Mouse (Mus musculus): ENCODE data around the gene Ctsa. TPM values are rescaled to one million over a fixed set of nuclear protein-coding genes. Genes with fewer than 3 reads are reported as not detected.

Gene Ctsa
- polyA plus RNA-seq, 1 experiment, result 25.9 TPM

DNA sequence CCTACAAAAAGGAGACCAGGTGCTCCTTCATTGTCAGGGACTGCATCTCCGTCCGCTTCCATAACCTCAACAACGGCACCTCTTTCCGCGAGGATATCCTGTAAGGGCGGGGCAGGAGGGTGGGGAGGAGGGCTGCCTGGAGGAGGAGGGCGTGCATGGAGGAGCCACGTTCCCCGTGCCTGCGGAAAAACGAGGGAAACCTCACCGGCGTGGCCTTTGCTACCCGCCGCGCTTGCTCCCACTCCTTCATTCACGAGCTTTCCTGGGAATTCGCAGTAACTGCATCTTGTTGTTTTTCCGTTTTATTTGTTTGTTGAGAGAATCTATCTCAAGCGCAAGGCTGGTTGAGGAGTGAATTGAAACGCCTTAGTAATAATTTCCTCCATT, 27.3 kb upstream of the Ctsa start:
- Histone ChIP-seq H3K27me3 (ENCODE audit: control insufficient read depth, insufficient read depth, low read length) (no peaks in the 10 kb centered on the region), H3K27ac (ENCODE audit: control insufficient read depth, insufficient read depth, low read depth, low read length) (peak overlapping the region; percentile 95)

DNA sequence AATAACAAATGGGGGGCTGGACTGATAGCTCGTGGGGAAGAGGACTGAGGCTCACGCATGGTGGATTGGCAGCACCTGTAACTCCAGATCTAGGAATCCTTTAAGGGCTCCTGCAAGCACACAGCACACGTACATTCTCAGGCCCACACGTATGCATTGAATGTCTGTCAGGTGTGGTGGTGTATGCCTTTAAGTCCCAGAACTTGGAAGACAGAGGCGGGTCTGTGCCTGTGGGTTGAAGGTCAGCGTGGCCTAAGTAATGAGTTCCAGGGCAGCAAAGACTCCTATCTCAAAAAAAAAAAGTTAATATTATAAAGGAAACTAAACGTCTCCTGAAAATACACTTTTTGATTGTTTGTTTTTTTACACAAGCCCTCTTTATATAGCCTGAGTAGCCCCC, 26.1 kb upstream of the Ctsa start:
- Histone ChIP-seq H3K4me1 (ENCODE audit: control insufficient read depth, insufficient read depth, low read length) (peaks cover 17% of the 10 kb centered on the region), H3K27me3 (ENCODE audit: control insufficient read depth, insufficient read depth, low read length) (no peaks in the 10 kb centered on the region), H3K27ac (ENCODE audit: control insufficient read depth, insufficient read depth, low read depth, low read length) (no peak overlapping the region), H3K36me3 (ENCODE audit: control insufficient read depth, insufficient read depth, low read length) (no peaks in the 10 kb centered on the region), H3K4me3 (ENCODE audit: control insufficient read depth, low read depth, low read length) (peak overlapping the region; percentile 30)
- no peak for TF ChIP-seq POLR2A (IDR thresholded peaks at IDR 0.05; ENCODE audit: control insufficient read depth, low read depth, low read length)
- no peak for TF ChIP-seq CTCF (IDR thresholded peaks at IDR 0.05; ENCODE audit: control insufficient read depth, insufficient read depth, insufficient replicate concordance, low read depth, low read length)

More for the DNA sequence above, 27.3 kb upstream of the Ctsa start:
- TF ChIP-seq POLR2A (IDR thresholded peaks at IDR 0.05; ENCODE audit: control insufficient read depth, low read depth, low read length), result no peak
- no peak for TF ChIP-seq CTCF (IDR thresholded peaks at IDR 0.05; ENCODE audit: control insufficient read depth, insufficient read depth, insufficient replicate concordance, low read depth, low read length)
- Histone ChIP-seq H3K4me3 (ENCODE audit: control insufficient read depth, low read depth, low read length) (peak overlapping the region; percentile 99), H3K36me3 (ENCODE audit: control insufficient read depth, insufficient read depth, low read length) (no peaks in the 10 kb centered on the region), H3K4me1 (ENCODE audit: control insufficient read depth, insufficient read depth, low read length) (peaks cover 17% of the 10 kb centered on the region)

DNA sequence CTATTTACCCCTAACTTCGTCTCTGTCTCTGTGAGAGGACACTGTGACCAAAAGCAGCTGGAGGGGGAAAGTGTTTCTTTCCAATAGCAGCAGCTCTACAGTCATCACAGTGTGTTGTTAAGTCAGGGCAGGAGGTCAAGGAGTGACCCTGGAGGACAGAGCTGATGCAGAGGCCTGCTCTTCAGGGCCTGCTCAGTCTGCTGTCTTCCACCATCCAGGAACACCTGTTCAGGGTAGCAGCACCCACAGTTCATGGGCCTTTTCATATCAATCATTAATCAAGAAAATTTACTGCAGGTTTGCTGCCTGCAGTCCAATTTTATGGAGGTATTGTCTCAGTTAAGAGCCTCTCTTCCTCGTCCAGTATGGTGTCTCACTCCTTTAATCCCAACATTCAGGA, 19.1 kb upstream of the Ctsa start:
- Histone ChIP-seq H3K36me3 (ENCODE audit: control insufficient read depth, insufficient read depth, low read length) (peaks cover 1% of the 10 kb centered on the region; the same call in 1 of the 2 replicates), H3K4me3 (ENCODE audit: control insufficient read depth, low read depth, low read length) (peak overlapping the region; percentile 65), H3K27ac (ENCODE audit: control insufficient read depth, insufficient read depth, low read depth, low read length) (no peak overlapping the region), H3K4me1 (ENCODE audit: control insufficient read depth, insufficient read depth, low read length) (no peaks in the 10 kb centered on the region), H3K27me3 (ENCODE audit: control insufficient read depth, insufficient read depth, low read length) (no peaks in the 10 kb centered on the region)
- TF ChIP-seq POLR2A (IDR thresholded peaks at IDR 0.05; ENCODE audit: control insufficient read depth, low read depth, low read length) (no peak), CTCF (IDR thresholded peaks at IDR 0.05; ENCODE audit: control insufficient read depth, insufficient read depth, insufficient replicate concordance, low read depth, low read length) (no peak)

DNA sequence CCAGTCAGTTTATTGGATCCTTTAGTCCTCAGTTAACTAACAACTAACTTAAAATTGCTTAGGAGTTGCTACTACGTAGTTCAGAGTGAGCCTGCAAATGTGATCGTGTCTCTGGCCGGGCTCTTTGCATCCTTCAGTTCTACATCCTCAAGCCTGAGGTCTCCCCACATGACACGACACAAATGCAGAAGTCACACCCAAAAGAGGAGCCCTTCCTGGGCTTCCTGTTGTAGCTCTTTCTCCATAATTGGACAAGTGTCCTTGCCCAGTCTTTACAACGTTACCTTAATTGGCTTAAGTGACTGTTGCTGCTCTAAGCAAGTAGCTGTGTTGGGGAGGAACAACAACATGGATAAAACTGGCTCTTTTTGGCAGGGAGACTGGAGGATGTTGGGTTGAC, 17.3 kb upstream of the Ctsa start:
- H3K4me1 ChIP-seq (ENCODE audit: control insufficient read depth, insufficient read depth, low read length), result no peaks in the 10 kb centered on the region

DNA sequence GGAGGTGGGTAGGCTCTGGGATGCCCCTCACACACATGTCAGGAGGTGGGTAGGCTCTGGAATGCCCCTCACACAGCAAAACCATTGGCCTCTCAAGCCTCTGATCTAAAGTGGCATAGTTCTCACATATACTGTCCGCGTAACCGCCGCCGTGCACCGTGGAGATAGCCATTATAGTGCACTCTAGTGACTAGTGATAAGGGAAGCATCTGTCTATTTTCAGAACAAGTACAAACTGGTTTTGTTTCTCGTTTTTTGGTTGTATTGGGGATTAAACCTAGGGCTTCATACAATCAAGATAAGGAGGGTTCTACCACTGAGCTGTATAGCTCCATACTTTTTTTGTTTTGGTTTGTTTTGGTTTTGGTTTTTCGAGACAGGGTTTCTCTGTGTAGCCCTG, 16.9 kb upstream of the Ctsa start:
- Histone ChIP-seq H3K36me3 (ENCODE audit: control insufficient read depth, insufficient read depth, low read length) (peaks cover 1% of the 10 kb centered on the region; the same call in 1 of the 2 replicates), H3K4me3 (ENCODE audit: control insufficient read depth, low read depth, low read length) (no peak overlapping the region), H3K27ac (ENCODE audit: control insufficient read depth, insufficient read depth, low read depth, low read length) (no peak overlapping the region), H3K4me1 (ENCODE audit: control insufficient read depth, insufficient read depth, low read length) (no peaks in the 10 kb centered on the region), H3K27me3 (ENCODE audit: control insufficient read depth, insufficient read depth, low read length) (no peaks in the 10 kb centered on the region)
- no peak for TF ChIP-seq POLR2A (IDR thresholded peaks at IDR 0.05; ENCODE audit: control insufficient read depth, low read depth, low read length)
- no peak for TF ChIP-seq CTCF (IDR thresholded peaks at IDR 0.05; ENCODE audit: control insufficient read depth, insufficient read depth, insufficient replicate concordance, low read depth, low read length)

More for the DNA sequence above, 17.3 kb upstream of the Ctsa start:
- TF ChIP-seq CTCF (IDR thresholded peaks at IDR 0.05; ENCODE audit: control insufficient read depth, insufficient read depth, insufficient replicate concordance, low read depth, low read length), result no peak
- TF ChIP-seq POLR2A (IDR thresholded peaks at IDR 0.05; ENCODE audit: control insufficient read depth, low read depth, low read length), result no peak
- Histone ChIP-seq H3K4me3 (ENCODE audit: control insufficient read depth, low read depth, low read length) (no peak overlapping the region), H3K27me3 (ENCODE audit: control insufficient read depth, insufficient read depth, low read length) (no peaks in the 10 kb centered on the region), H3K27ac (ENCODE audit: control insufficient read depth, insufficient read depth, low read depth, low read length) (no peak overlapping the region), H3K36me3 (ENCODE audit: control insufficient read depth, insufficient read depth, low read length) (peaks cover 1% of the 10 kb centered on the region; the same call in 1 of the 2 replicates)

DNA sequence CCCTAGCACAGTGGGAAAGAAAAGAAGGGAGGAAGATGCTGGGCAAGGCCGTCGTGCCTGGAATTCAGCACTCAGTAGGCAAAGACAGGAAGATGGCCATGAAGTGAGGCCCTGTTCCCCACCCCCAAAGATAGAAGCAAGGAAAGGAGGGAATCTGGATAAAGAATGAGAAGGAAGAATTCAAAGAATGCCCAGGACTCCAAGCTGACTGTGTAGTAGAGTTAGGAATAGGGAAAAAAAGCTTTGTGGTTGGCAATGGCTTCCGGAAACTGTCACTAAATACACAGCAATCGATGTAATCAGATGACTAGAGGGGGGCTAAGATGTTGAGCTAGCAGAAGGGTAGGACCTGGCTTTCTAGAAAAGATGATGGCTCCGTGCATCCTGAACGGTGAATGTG, 15.5 kb upstream of the Ctsa start:
- H3K27me3 ChIP-seq (ENCODE audit: control insufficient read depth, insufficient read depth, low read length), result no peaks in the 10 kb centered on the region
- no peaks in the 10 kb centered on the region for H3K4me1 ChIP-seq (ENCODE audit: control insufficient read depth, insufficient read depth, low read length)
- no peak overlapping the region for H3K4me3 ChIP-seq (ENCODE audit: control insufficient read depth, low read depth, low read length)
- TF ChIP-seq CTCF (IDR thresholded peaks at IDR 0.05; ENCODE audit: control insufficient read depth, insufficient read depth, insufficient replicate concordance, low read depth, low read length), result no peak
- no peak for TF ChIP-seq POLR2A (IDR thresholded peaks at IDR 0.05; ENCODE audit: control insufficient read depth, low read depth, low read length)
- H3K36me3 ChIP-seq (ENCODE audit: control insufficient read depth, insufficient read depth, low read length), result peaks cover 1% of the 10 kb centered on the region; the same call in 1 of the 2 replicates
- H3K27ac ChIP-seq (ENCODE audit: control insufficient read depth, insufficient read depth, low read depth, low read length), result no peak overlapping the region

DNA sequence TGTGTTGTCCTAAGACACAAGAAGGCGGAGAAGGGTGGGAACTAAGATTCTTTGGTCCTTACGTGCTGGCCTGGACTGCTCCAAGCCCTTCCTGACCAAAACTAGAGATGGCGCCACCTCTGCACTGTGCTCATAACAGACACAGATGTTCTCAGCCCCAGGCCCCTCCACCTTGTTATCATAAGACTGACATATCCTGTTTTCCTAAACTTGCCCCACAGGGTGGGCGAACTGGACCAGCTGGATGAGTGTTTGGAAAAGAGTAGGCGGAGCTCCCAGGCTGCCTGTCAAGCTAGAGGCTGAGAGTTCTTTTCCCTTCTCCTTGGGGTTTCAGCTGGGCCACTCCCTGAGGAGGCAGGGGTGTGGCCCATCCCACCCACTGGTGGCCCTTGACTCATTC, 15.0 kb upstream of the Ctsa start:
- TF ChIP-seq CTCF (IDR thresholded peaks at IDR 0.05; ENCODE audit: control insufficient read depth, insufficient read depth, insufficient replicate concordance, low read depth, low read length) (no peak), POLR2A (IDR thresholded peaks at IDR 0.05; ENCODE audit: control insufficient read depth, low read depth, low read length) (no peak)
- no peaks in the 10 kb centered on the region for H3K27me3 ChIP-seq (ENCODE audit: control insufficient read depth, insufficient read depth, low read length)
- no peak overlapping the region for H3K27ac ChIP-seq (ENCODE audit: control insufficient read depth, insufficient read depth, low read depth, low read length)
- no peak overlapping the region for H3K4me3 ChIP-seq (ENCODE audit: control insufficient read depth, low read depth, low read length)
- H3K4me1 ChIP-seq (ENCODE audit: control insufficient read depth, insufficient read depth, low read length), result no peaks in the 10 kb centered on the region; the same call in 1 of the 2 replicates
- H3K36me3 ChIP-seq (ENCODE audit: control insufficient read depth, insufficient read depth, low read length), result peaks cover 1% of the 10 kb centered on the region; the same call in 1 of the 2 replicates

DNA sequence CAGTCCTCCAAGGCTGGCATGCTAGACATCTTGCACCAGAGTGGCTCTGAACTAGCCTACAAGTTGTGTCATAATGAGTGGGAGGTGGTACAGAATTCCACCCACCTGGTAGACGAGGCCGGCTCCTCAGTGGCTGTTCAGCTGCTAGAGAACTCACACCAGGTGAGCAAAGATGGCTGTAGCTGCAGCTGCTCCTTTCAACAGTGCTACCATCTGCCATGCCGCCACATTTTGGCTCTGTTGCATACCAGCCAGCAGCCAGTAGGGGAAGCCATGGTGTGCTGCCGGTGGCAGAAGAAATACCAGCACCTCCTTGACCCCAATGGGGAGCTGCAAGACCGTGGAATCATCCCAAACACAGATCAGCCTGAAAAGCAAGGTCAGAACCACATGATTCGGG, 11.6 kb upstream of the Ctsa start:
- Histone ChIP-seq H3K27me3 (ENCODE audit: control insufficient read depth, insufficient read depth, low read length) (no peaks in the 10 kb centered on the region), H3K36me3 (ENCODE audit: control insufficient read depth, insufficient read depth, low read length) (no peaks in the 10 kb centered on the region; the same call in 1 of the 2 replicates), H3K27ac (ENCODE audit: control insufficient read depth, insufficient read depth, low read depth, low read length) (peak overlapping the region; percentile 46), H3K4me3 (ENCODE audit: control insufficient read depth, low read depth, low read length) (peak overlapping the region; percentile 98), H3K4me1 (ENCODE audit: control insufficient read depth, insufficient read depth, low read length) (no peaks in the 10 kb centered on the region; the same call in 1 of the 2 replicates)
- no peak for TF ChIP-seq CTCF (IDR thresholded peaks at IDR 0.05; ENCODE audit: control insufficient read depth, insufficient read depth, insufficient replicate concordance, low read depth, low read length)
- peak; percentile 21; the same call in 1 of the 2 replicates for TF ChIP-seq POLR2A (IDR thresholded peaks at IDR 0.05; ENCODE audit: control insufficient read depth, low read depth, low read length)
